Mouse (Mus musculus): ENCODE results near the gene Atp8a1.

The Atp8a1 gene

GRCm38 (mm10) chr5:67847253-67848165, at the start of gene Atp8a1:
Gene Atp8a1, minus strand, starts transcription at chr5:67847434.
- DNase-seq (ENCODE audit: low read depth, low spot score), result peak; percentile 98

DNA sequence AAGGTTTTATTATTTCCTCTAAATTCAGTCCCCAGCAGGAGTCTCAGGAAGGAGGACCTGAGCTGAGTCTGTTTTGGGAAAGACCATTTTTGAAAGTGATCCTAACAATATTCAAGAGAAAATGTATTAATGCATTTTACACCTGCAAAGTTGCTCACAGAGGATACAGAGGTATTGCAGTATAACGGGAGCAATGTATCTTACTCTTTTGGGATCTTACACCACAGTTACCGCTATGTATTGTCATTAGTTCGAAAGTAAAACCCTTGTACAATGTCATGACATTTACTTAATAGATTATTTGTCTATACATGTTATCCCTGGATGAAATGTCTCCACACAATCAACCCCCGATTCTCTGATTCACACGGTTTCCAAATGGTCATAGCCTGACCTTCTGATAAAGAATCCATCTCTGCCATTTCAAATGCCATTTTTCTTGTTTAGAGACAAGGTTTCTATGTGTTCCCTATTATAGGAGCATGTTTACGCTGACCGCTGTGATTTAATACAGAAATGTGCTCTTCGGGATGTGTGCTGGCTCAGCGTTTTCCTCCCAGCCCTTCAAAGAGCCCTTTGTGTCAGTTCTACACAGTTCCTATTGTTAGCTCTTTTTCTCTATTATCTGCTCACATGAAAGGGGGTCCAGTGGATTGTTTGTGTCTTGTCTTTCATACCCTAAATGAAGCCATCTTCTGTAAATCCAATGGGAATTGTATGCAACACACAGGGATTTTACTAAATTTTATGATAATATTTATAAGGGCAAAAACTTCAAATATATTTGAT, 37.4 kb upstream of the Atp8a1 start:
- DNase-seq (ENCODE audit: low read depth, low spot score), result no peak

GRCm38 (mm10) chr5:67883564-67884171, 36.4 kb upstream of the Atp8a1 start:
- no peak for DNase-seq (ENCODE audit: low read depth, low spot score)

- no peak for DNase-seq (ENCODE audit: low read depth, low spot score)
Measured at GRCm38 (mm10) chr5:67871414-67871813, 24.2 kb upstream of the Atp8a1 start.

DNA sequence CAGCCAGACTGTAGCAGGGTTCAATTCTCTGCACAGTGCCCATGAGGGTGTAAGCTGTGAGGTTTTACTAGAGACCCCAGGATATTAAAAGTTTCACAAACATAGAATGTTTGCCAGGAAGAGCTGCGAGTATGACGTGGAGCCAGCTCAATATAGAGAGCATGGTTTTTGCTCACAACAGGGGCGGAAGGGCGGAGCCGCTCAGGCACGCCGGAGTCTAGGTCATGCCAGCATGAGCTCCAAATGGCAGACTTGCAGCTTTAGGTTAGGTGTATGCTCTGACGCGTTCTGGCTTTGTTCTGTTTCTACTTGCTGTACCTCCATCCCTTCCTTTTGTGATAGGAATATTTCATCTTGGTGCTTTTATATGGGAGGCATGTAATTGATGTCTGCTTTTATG, 19.0 kb upstream of the Atp8a1 start:
- peak; percentile 30 for DNase-seq (ENCODE audit: low read depth, low spot score)

- DNase-seq (ENCODE audit: low read depth, low spot score), result no peak
Measured at GRCm38 (mm10) chr5:67865670-67866069, 18.4 kb upstream of the Atp8a1 start.

GRCm38 (mm10) chr5:67864508-67865060, 17.4 kb upstream of the Atp8a1 start:
- no peak for DNase-seq (ENCODE audit: low read depth, low spot score)

DNA sequence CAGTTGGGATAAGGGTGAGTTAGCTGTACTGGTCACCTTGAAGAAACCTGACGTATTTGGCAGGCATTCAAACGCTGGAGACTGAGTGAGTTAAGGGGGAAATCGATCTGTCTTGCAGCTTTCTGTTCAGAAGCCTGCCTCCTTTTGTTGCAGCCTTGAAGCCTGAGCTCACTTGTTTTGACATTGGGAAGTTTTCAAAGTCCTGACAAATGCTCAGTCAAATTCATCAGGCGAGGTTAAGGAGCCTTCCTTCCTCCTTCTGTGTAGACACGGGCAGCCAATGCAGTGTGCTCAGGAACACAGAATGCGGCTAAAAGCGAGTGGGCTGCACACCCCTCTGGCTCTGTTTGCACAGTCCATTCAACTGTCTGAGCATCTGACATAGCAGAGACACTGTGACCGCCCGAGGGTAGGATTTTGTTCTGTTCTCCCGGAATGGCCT, 16.7 kb upstream of the Atp8a1 start:
- DNase-seq (ENCODE audit: low read depth, low spot score), result no peak

DNA sequence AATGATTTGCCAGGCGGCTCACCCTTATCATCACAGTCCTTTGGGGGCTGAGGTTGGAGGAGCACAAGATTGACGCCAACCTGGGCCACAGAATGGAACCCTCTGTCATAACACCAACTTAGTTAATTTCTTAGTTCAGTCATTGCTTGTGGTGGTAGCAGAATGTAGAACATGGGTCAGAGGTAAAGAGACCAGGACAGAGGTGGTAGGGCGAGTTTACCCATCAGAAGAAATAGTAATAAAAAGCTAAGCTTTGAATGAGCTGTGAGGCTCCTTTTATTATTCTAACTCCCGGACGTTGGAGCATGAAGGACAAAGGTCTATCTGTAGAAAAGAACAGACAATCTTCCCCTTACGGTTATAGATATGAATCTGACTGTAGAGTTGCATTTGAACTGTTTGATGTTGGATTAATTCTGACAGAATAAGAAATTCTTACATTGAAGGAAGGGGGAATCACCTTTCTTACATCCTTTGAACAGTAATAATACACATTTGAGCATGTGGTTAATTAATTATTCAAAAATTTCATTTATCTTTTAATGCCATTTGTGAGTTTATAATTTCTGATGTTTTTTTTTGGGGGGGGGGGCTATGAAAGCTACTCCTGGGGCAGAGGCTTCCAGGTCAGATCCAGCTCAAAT, 7.9 kb upstream of the Atp8a1 start:
- DNase-seq (ENCODE audit: low read depth, low spot score), result no peak

- DNase-seq (ENCODE audit: low read depth, low spot score), result no peak
Measured at GRCm38 (mm10) chr5:67852860-67853259, 5.6 kb upstream of the Atp8a1 start.

DNA sequence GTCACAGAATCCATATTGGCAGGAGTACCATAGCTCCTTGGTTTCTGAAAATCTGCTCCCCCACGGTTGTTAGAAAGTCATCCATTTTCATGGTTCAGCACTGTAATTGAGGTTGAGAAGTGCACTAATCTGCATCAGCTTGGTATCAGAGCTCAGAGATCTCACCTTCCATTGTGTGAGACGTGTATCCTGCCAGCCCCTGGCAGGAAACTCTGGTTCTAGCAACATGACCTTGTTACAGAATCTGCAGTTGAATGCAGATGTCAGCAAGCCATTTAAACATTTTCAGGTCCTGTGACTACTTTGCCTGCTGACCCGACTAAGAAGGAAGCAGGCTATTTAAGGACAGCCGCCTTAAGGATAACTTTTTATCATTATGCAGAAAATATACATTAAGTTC, 2.2 kb upstream of the Atp8a1 start:
- no peak for DNase-seq (ENCODE audit: low read depth, low spot score)

GRCm38 (mm10) chr5:67848511-67849014, 1.3 kb upstream of the Atp8a1 start:
- DNase-seq (ENCODE audit: low read depth, low spot score), result no peak

DNA sequence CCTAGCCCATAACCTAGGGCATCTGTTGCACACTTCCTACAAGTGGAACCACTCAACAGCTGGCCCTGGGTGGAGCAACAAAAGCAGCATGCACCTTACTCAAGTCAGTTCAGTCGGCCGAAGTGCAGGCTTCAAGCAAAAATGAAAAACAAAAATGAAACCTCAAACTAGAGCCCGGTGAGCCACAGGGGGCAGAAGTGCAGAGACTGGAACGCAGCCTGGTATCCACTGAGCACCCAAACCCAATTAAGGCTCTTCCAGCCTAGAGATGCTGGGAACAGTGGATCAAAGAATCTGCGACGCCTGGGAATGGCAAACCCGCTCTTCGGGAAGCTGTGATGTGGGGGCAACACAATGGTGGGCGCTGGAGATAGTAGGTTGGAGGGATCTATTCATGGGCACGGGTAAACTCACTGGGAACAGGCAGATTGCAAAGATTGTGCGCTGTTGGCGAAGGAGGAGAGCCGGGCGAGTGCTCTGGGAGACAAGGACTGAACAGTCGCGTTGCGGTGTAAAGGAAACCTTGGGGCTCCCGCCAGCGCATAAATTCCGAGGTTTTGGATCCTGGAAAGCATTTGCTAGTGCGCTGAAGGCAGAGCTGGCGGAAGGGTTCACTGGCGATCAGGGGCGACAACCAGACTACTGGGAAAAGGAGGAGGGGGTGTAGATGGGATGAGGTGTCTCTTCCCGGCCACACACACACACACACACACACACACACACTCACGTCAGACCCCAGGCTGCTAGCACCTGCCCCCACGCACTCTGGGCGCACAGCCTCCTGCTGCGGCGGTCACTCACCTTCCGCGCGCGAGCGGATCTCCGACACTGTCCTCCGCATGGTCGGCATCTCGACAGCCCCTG, 641 bp downstream of the Atp8a1 start:
- DNase-seq (ENCODE audit: low read depth, low spot score), result peak; percentile 77

- peak; percentile 34 for DNase-seq (ENCODE audit: low read depth, low spot score)
Measured at GRCm38 (mm10) chr5:67845190-67845691, 2.0 kb downstream of the Atp8a1 start.

GRCm38 (mm10) chr5:67844070-67844469, 3.2 kb downstream of the Atp8a1 start:
- DNase-seq (ENCODE audit: low read depth, low spot score), result no peak

DNA sequence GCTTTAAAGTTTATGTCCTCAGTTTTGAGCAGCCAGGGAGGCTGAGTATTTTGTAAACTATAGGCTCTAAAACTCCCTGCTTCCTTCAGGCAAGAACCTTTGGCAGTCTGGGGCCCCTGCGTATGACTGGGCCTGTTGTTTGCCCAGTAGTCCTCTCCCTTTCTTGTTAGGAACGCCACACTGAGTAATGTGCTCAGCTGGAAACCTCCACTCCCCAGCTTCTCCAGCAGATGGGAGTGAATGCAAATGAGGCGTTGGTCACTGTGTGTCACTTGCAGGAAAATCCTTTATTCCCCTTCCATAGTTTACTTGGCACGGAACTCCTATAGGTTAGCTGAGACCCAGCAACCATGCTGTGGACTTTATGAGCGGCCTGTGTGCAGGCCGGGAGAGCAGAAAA, 4.9 kb downstream of the Atp8a1 start:
- no peak for DNase-seq (ENCODE audit: low read depth, low spot score)

GRCm38 (mm10) chr5:67833841-67834240, 13.4 kb downstream of the Atp8a1 start:
- no peak for DNase-seq (ENCODE audit: low read depth, low spot score)

DNA sequence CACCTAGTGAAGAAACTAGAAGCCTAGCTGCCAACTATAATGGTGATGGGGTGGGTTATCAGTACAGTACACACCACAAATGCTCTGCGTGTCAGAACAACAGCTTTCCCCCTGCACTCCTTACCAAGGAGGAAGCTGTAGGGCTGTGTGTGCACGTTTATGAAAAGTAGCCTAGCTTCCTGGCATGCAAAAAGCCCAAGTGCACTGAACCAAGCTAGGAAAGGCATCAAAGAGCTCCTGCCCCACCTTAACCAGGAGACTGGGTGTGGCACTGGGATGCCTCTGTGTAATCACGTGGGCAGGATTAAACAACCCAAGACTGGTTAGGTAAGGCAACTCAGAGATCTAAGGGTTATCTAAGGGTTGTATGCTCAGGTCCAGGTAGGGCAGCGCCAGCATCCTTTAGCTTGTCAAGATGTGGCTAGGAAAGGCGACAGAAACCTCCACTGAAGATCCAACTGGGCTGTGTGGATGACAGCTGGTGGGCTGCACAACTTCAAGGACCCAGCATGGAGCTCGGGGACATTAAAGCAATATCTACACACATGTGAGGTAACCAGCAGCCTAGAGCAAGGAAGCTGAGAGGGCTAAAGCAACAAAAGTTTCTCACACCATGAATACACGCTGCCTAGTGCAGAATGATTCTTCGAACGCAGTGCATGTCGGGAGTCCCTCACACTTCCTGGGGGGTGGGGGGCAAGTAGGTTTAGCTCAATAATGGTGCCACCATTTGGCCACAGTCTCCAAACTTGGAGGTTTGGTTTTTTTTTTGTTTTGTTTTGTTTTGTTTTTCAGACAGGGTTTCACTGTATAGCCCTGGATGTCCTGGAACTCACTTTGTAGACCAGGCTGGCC, 15.7 kb downstream of the Atp8a1 start:
- DNase-seq (ENCODE audit: low read depth, low spot score), result peak; percentile 53

DNA sequence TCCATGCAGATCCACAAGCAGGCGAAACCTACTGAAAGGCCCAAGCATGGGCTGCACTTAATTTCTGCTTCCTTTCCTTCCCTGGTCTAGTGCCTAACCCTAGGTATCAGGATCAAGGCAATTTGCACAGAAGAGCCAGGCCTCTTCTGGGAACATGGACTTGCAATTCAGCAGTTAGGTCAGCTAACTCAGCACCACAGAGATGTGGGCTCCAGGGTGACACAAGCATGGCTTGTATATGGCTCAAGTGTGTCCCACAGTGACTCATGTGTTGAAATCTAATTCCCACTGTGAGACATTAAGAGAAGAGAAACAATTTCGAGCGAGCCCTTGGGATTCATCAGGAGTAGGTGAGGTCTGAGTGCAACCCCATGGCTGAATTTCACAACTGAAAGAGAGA, 18.9 kb downstream of the Atp8a1 start:
- DNase-seq (ENCODE audit: low read depth, low spot score), result no peak
